Mouse (Mus musculus): ENCODE results near the gene Gm17606. TPM values are rescaled to one million over a fixed set of nuclear protein-coding genes. Genes with fewer than 3 reads are reported as not detected.
"Not testable (repeated sequence)": the region's sequence is repeated elsewhere in the genome, so short reads cannot be mapped to it uniquely, and the experiment has no call there.

Gene Gm17606
- polyA plus RNA-seq, 1 experiment from 2014 or later = not detected

DNA sequence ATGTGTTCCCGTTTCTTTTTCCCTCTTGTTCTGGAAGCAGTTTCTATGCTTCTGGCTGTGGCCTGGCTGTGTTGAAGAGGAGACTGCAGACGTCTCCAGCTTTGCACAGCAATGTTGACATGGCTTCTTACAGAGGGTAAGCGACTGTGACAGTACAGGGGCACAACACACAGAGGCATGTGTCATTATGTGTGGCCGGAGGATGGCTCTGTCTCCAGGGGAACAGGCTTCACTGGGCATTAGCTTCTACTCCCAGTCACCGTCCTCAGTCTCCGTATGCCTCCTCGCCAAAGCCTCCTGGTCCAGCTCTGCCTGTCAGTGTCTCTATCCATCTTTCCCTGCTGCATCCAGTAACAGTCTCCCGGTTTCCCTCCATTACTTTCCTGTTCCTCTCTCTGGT lies 33.5 kb upstream of the Gm17606 start:
- ATAC-seq = no peak
- no peak overlapping the region for H3K27ac ChIP-seq
- 42% methylated on average over 8 of the region's 8 CpGs for WGBS
- H3K36me3 ChIP-seq = peaks cover 17% of the 10 kb centered on the region
- no peaks in the 10 kb centered on the region for H3K27me3 ChIP-seq
- H3K9me3 ChIP-seq = no peaks in the 10 kb centered on the region
- H3K9ac ChIP-seq (replicated peaks) = no peak overlapping the region
- H3K4me3 ChIP-seq (replicated peaks) = no peak overlapping the region
- H3K4me2 ChIP-seq (replicated peaks) = no peak overlapping the region
- peaks cover 24% of the 10 kb centered on the region for H3K4me1 ChIP-seq (replicated peaks)

DNA sequence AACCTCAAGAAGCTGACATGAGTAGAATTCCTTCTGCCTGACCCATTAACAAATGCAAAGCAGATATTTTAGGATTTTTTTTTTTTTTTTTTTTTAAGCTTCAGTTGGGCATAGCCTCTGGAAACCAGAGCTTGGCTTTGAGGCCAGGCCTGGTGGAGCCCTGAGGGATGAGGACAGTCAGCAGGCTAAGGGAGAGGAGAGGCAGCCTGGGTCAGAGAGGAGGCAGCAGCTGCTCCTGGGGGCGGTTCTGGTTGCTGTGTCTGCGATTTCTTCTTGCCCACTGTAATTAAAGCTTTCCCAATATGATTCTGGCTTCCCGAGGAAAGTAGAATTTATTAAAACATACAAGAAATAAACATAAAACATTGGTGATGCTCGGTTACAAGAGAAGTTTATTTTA lies 31.5 kb upstream of the Gm17606 start:
- ATAC-seq = no peak

DNA sequence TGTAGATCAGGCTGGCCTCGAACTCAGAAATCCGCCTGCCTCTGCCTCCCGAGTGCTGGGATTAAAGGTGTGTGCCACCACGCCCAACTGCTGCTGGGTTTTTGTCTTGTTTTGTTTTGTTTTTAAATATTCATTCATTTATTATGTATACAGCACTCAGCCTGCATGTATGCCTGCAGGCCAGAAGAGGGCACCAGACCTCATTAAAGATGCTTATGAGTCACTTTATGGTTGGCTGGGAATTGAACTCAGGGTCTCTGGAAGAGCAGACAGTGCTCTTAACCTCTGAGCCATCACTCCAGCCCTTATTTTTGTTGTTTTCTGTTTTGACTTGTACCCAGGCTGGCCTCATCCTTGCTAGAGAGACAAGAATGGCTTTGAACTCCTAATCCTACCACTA lies 30.8 kb upstream of the Gm17606 start:
- Histone ChIP-seq H3K36me3 (peaks cover 33% of the 10 kb centered on the region), H3K4me1 (replicated peaks) (peaks cover 4% of the 10 kb centered on the region), H3K27me3 (no peaks in the 10 kb centered on the region), H3K27ac (no peak overlapping the region), H3K9ac (replicated peaks) (no peak overlapping the region), H3K4me2 (replicated peaks) (no peak overlapping the region), H3K4me3 (replicated peaks) (no peak overlapping the region), H3K9me3 (no peaks in the 10 kb centered on the region)
- 68% methylated on average over 4 of the region's 4 CpGs for WGBS
- no peak for ATAC-seq

More for the DNA sequence above, 31.5 kb upstream of the Gm17606 start:
- Histone ChIP-seq H3K4me3 (replicated peaks) (no peak overlapping the region), H3K4me1 (replicated peaks) (peaks cover 11% of the 10 kb centered on the region), H3K27ac (no peak overlapping the region), H3K4me2 (replicated peaks) (no peak overlapping the region), H3K36me3 (peaks cover 29% of the 10 kb centered on the region), H3K9me3 (no peaks in the 10 kb centered on the region), H3K27me3 (no peaks in the 10 kb centered on the region), H3K9ac (replicated peaks) (no peak overlapping the region)
- 84% methylated on average over 4 of the region's 4 CpGs for WGBS

DNA sequence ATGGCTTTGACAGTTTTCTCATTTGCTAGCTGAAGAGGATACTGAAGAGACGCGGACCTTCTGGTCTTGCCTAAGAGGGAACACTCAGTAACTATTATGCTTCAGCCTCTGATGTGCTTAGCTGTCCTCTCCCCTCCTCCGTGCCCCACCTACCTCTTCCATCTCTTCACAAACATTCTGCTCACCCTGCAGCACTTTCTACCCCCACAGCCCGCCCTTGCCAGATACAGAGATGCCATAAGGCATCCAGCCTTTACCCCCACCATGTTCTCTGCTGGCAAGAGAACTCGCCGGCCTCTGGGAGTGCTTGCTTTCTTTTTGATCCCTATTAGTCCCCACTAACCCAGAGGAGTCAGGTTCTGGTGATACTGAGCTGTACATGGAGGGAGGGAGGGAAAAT lies 30.1 kb upstream of the Gm17606 start:
- whole genome bisulfite sequencing = 86% methylated on average over 6 of the region's 6 CpGs
- Histone ChIP-seq H3K9ac (replicated peaks) (no peak overlapping the region), H3K4me2 (replicated peaks) (no peak overlapping the region), H3K9me3 (no peaks in the 10 kb centered on the region), H3K4me1 (replicated peaks) (peaks cover 4% of the 10 kb centered on the region; the same call in 1 of the 2 replicates), H3K27me3 (no peaks in the 10 kb centered on the region), H3K27ac (no peak overlapping the region), H3K36me3 (peaks cover 40% of the 10 kb centered on the region), H3K4me3 (replicated peaks) (no peak overlapping the region)
- ATAC-seq = no peak

DNA sequence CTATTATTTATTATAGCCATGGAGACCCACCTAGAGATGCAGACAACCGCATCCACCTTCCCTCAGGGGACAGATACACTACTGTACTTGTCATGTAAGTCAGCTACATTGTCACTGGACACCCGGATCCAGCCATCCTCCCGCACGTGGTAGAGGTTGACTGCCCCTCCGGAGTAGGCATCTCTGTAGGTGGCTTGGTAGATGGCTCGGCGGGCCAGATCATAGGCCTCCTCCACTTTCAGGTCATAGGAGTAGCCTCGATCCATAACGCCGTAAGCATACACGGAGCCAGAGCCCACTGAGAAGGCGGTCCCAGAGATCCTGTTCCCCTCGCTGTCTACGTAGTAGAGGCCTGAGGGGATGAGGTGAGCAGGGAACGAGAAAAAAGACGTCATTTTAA lies 26.6 kb upstream of the Gm17606 start:
- Histone ChIP-seq H3K4me1 (replicated peaks) (peaks cover 19% of the 10 kb centered on the region), H3K36me3 (peaks cover 47% of the 10 kb centered on the region)
- H3K9me3 ChIP-seq; H3K4me3 ChIP-seq (replicated peaks); H3K27me3 ChIP-seq; H3K27ac ChIP-seq; H3K4me2 ChIP-seq (replicated peaks); H3K9ac ChIP-seq (replicated peaks); ATAC-seq: not testable (repeated sequence)
- 96% methylated on average over 16 of the region's 16 CpGs for whole genome bisulfite sequencing

DNA sequence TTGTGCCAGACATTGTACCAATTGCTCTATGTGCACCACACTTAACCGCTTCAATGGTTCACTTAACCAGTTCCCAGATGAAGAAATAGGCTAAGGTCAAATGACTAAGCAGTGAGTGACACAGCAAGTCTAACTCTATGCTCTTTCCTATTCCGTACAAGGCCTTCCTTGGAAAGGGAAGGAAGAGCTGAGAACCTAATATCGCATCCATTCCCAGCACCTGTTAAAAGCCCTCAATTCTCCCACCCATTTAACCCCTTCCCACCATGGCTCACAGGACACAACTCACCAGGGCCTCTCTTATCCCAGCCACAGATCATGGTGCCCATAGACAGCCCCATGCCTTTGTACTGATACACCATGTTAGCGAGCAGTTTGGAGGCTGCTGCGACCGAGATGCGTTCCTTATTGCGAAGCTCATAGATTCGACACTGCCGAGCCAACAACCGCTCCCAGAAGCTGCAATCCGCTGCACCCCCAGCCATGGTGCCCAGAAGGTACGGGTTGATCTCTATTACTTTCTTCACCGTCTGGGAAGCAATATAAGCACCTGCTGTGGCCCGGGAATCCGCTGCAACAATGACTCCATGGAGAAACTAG lies 24.4 kb upstream of the Gm17606 start:
- Histone ChIP-seq H3K36me3 (peaks cover 37% of the 10 kb centered on the region), H3K4me3 (replicated peaks) (peak overlapping the region; percentile 86; the same call in 1 of the 2 replicates), H3K9ac (replicated peaks) (no peak overlapping the region), H3K9me3 (no peaks in the 10 kb centered on the region), H3K4me2 (replicated peaks) (peak overlapping the region; percentile 82), H3K4me1 (replicated peaks) (peaks cover 19% of the 10 kb centered on the region), H3K27ac (no peak overlapping the region), H3K27me3 (no peaks in the 10 kb centered on the region)
- ATAC-seq = no peak
- WGBS = 94% methylated on average over 16 of the region's 16 CpGs

DNA sequence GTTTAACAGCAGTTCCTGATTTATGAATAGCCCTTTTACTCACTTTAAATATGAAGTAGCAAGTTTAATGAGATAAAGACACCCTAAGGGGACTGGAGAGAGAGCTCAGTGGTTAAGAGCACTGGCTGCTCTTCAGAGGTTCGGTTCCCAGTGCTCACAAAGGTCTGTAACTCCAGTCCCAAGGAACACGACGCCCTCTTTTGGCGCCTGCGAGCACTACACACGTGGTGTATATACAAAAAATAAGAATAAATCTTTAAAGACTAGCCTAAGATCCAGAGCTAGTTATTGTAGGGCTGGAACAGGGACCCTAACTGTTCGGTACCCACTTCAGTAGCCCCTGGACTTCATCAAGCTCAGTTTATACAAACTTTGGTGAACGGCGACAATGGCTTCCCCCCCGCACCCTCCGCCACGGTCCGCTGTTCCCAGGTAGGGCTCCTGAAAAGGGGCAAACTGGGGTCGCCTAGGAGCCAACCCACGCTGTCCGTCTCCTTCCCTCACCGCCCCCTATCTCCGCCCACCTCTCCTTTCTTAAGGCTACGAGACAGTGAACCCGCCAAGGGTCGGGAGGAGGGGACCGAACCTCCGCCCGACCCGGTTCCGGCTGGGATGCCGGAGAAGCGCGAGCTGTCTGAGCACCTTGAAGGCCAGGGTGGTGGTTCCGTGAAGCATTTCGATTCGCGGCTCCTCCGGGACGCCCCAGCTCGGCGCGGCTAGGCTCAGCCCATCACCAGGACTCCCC lies 23.4 kb upstream of the Gm17606 start:
- peak overlapping the region; percentile 85 for H3K27ac ChIP-seq
- ATAC-seq = peak; percentile 70
- 2% methylated on average over 38 of the region's 38 CpGs for WGBS
- H3K4me1 ChIP-seq (replicated peaks) = peaks cover 19% of the 10 kb centered on the region
- H3K27me3 ChIP-seq = no peaks in the 10 kb centered on the region
- H3K36me3 ChIP-seq = peaks cover 30% of the 10 kb centered on the region
- H3K4me3 ChIP-seq (replicated peaks) = peak overlapping the region; percentile 86
- H3K9ac ChIP-seq (replicated peaks) = peak overlapping the region; percentile 89
- H3K4me2 ChIP-seq (replicated peaks) = peak overlapping the region; percentile 82
- no peaks in the 10 kb centered on the region for H3K9me3 ChIP-seq

DNA sequence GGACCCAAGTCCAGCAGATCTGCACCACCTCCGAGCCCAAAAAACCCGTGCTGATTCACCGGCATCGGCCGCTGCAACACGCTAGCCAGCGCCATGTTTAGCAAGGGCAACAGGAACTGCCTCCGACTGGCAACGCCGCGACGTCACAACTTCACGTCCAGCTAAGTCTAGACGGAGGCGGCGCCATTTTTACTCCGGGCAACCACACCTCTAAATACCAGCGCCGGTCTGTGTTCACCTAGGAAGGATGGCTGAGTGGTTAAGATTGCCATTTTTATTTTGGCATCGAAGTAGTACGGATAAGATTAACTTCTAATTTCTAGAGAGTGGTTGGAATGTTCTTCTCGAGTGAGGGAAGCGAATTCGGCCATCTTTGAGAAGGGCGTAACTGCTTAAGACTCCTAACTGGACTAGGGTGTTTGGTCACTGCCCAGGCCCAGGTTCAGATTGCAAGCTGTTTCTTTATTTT lies 22.8 kb upstream of the Gm17606 start, which contains the start of gene Psmb5:
Gene Psmb5, minus strand, starts transcription at position 126 of the 469 bp plus-strand sequence.
- Histone ChIP-seq H3K4me3 (replicated peaks) (peak within 1 kb of the TSS; percentile 86), H3K36me3 (peaks cover 25% of the 10 kb centered on the region), H3K4me2 (replicated peaks) (peak within 1 kb of the TSS; percentile 82), H3K4me1 (replicated peaks) (peaks cover 19% of the 10 kb centered on the region), H3K9me3 (no peaks in the 10 kb centered on the region), H3K9ac (replicated peaks) (peak within 1 kb of the TSS; percentile 89), H3K27ac (peak within 1 kb of the TSS; percentile 85), H3K27me3 (no peaks in the 10 kb centered on the region)
- ATAC-seq = peak; percentile 92
- under 1% methylated on average over 25 of the region's 25 CpGs for WGBS

DNA sequence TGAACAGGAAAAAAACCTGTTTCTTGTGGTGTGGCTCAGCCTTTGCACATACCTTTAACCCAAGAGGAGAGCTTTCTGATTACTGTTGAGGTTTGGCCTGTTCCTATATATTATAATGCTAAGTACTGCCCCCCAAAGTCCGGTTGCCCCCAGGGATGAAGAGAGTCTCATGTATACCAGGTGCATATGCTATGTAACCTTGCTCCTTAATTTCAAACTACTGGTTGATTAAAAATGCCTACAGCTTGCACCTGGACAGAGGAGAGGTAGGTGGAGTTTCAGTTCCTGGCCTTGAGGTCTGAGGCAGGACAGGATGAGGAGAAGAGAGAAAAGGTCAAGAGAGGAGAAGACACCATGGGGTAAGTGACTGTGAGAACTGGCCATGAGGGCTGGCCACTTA lies 19.6 kb upstream of the Gm17606 start, which contains the start of gene Psmb11:
Gene Psmb11, plus strand, starts transcription at position 301 of the 400 bp plus-strand sequence.
- no peak within 1 kb of the TSS for H3K4me3 ChIP-seq (replicated peaks)
- ATAC-seq = no peak
- H3K27me3 ChIP-seq = no peaks in the 10 kb centered on the region
- peaks cover 12% of the 10 kb centered on the region for H3K4me1 ChIP-seq (replicated peaks)
- H3K9ac ChIP-seq (replicated peaks) = no peak within 1 kb of the TSS
- H3K4me2 ChIP-seq (replicated peaks) = no peak within 1 kb of the TSS
- WGBS = 82% methylated on average over 1 of the region's 1 CpGs
- H3K9me3 ChIP-seq = no peaks in the 10 kb centered on the region
- H3K36me3 ChIP-seq = peaks cover 4% of the 10 kb centered on the region; the same call in 1 of the 2 replicates
- H3K27ac ChIP-seq = no peak within 1 kb of the TSS

DNA sequence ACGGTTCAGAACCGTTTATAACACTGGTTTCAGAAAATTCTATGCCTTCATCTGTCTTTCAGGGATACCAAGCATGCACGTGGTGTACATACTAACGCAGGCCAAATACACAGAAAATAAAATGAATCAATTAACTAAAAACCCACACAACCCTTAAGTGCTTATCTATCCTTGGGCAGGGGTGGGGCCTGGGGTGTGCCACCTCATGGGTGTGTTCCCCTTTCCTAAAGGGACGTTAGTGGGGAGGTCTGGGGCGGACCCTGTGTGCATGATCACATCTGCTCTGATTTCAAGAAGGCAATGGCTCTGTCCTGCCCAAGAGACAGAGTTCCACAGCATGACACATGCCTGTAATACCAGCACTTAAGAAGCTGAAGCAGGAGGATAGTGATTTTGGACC lies 17.4 kb upstream of the Gm17606 start:
- ATAC-seq = no peak
- WGBS = 86% methylated on average over 6 of the region's 6 CpGs

DNA sequence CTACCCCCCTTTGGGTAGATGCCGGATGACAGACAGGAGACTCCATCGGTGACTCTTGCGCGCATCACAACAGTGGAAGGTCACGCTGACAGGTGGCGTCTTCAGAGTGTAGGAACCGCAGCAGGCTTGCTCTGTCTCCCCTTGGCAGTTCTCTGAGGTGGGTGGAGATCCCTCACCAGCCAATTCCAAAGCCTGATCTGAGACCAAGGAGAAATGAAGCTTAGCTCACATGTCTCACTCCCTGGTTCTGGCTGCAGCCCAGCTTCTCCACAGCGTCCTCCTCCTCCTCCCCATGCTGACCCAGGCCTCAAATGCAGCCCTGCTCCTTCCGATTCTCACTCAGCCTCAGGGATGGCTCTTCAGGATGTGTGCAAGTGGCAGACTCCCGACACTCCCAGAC lies 15.8 kb upstream of the Gm17606 start:
- Histone ChIP-seq H3K36me3 (peaks cover 2% of the 10 kb centered on the region), H3K4me1 (replicated peaks) (no peaks in the 10 kb centered on the region), H3K9me3 (no peaks in the 10 kb centered on the region), H3K27ac (no peak overlapping the region), H3K27me3 (no peaks in the 10 kb centered on the region), H3K9ac (replicated peaks) (no peak overlapping the region), H3K4me3 (replicated peaks) (no peak overlapping the region), H3K4me2 (replicated peaks) (no peak overlapping the region)
- no peak for ATAC-seq
- whole genome bisulfite sequencing = 78% methylated on average over 10 of the region's 10 CpGs

More for the DNA sequence above, 17.4 kb upstream of the Gm17606 start:
- Histone ChIP-seq H3K27ac (no peak overlapping the region), H3K36me3 (no peaks in the 10 kb centered on the region), H3K4me2 (replicated peaks) (no peak overlapping the region), H3K4me1 (replicated peaks) (no peaks in the 10 kb centered on the region), H3K27me3 (no peaks in the 10 kb centered on the region), H3K9ac (replicated peaks) (no peak overlapping the region), H3K9me3 (no peaks in the 10 kb centered on the region), H3K4me3 (replicated peaks) (no peak overlapping the region)

DNA sequence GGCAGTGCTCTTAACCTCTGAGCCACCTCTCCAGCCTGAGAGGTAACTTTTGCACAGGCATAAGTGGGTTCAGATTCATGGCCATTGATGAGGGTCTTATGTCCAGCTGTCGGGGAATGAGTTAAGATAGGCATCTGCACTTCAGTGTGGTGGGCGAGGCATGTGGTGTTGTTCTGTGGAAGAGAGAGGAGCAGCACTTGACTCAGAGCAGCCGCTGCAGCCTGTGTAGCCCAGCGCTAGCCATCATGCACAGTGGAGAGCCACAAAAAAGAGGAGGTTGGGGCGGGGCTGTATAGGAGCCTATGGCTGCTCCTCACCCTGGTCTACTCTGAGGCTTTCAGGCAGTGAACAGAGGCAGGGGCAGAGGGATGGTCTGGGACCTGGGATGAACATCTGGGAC lies 12.6 kb upstream of the Gm17606 start:
- no peak overlapping the region for H3K27ac ChIP-seq
- no peak overlapping the region for H3K4me3 ChIP-seq (replicated peaks)
- no peaks in the 10 kb centered on the region for H3K9me3 ChIP-seq
- no peak overlapping the region for H3K4me2 ChIP-seq (replicated peaks)
- WGBS = 77% methylated on average over 5 of the region's 5 CpGs
- H3K27me3 ChIP-seq = no peaks in the 10 kb centered on the region
- H3K36me3 ChIP-seq = peaks cover 34% of the 10 kb centered on the region
- no peak for ATAC-seq
- no peak overlapping the region for H3K9ac ChIP-seq (replicated peaks)
- 0 out of 2 replicates have a peak, but pooled peaks cover 3% of the 10 kb centered on the region for H3K4me1 ChIP-seq (replicated peaks)

Measured in midbrain, embryonic 13.5 days (tissue).